Mouse (Mus musculus) gastrocnemius, postnatal 14 days (tissue): ENCODE data around the gene Gm37240. TPM values are rescaled to one million over a fixed set of nuclear protein-coding genes. Genes with fewer than 3 reads are reported as not detected.
A peak's percentile ranks its signal among the peaks of the same experiment; 100 is the strongest.

Experiments
- DNase-seq: peaks from one replicate; pipeline ENCODE4 v3.0.0; 2021; ENCODE audit warnings: mixed read lengths
- intact Hi-C: fragments of 180-260 bp; cut with DNase I; formaldehyde crosslinking; loops from one replicate; pipeline ENCODE4 v1.15.1; 2025; ENCODE audit warnings: low total_unique reads
- total RNA-seq, 2 experiments: library from RNA; stranded (reverse); gene quantifications; 2 replicates each; pipeline ENCODE4 v1.2.3; 2021

Gene Gm37240
- total RNA-seq, 2 experiments from 2014 or later, result 32.3 to 43.3 TPM

DNA sequence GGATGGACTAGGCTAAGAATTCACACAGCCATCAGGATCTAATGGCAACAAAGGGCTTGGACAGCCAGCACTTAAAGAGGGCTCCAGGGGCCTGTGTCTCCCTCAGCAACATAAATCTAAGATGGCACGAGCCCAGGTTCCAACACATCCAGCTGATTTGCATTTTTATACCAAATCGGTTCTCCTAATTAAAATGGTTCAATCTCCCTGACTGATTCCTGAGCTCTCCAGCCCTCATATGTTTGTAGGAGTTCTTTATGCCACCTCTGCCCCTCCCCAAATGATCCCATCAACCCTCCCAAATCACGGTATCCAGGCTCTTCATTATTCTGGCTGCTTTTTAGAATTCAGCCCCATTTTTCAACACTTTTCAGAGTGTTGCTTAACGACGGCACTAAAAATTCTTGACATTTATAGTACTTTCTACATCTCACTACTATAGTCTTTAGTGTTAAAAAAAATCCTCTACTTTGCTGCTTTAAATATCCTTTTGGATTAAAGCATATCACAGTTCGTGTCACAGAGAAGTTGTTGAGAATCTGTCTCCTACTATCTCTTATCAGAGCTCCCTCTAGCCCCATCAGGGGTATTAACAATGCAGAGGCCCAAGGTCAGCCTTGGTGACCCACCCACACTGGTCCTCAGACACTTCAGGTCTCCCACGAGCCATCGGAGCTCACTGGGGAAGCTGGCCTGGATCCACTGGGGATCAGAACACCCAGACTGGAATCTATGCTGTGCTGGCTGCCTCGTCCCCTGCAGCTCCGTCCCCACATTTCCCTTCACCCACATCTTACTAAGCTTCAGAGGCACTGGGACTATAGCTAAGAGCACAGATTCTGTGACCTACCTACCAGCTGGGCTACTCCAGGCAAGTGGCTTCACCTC, 225.1 kb downstream of the Gm37240 start:
- intact Hi-C loops, result no loop called here
- DNase-seq, result no peak

DNA sequence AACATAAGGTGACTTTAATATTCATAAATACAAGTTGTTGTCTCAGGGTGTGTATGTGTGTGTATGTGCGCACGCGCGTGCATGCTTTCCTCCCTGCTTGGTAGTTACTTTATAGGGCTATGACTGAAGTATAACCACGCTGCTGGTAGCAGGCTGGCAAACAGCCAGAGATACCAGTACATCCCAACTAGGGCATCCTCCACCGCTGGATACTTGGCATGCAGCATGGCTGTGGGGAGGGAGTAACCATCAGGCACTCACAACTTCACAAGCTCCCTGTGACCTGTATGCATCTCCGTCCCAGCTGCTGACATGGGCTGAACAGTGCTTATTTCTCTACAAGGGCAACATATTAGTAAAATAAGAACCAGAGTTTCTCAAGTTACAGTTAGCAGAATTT, 227.6 kb downstream of the Gm37240 start:
- intact Hi-C loops, result no loop called here
- DNase-seq, result no peak

DNA sequence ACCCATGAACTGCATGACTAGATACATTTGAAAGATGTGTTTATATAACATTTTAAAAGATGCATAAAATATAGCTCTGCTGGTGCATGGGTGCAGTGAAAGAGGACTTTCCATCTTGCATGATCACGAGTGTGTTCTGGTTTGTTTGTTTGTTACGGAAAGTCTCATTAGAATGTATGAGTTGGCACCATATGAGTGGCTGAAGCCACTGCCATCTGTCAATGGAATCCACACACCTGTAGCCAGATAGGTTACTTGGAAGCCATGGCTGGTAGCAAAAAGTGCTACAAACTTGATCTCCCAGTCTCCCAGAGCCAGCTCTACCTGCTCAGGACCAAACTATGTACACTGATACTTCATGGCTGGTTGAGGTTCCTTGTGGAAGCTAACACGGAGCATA, 231.8 kb downstream of the Gm37240 start:
- DNase-seq, result no peak
- intact Hi-C loops, result no loop called here

DNA sequence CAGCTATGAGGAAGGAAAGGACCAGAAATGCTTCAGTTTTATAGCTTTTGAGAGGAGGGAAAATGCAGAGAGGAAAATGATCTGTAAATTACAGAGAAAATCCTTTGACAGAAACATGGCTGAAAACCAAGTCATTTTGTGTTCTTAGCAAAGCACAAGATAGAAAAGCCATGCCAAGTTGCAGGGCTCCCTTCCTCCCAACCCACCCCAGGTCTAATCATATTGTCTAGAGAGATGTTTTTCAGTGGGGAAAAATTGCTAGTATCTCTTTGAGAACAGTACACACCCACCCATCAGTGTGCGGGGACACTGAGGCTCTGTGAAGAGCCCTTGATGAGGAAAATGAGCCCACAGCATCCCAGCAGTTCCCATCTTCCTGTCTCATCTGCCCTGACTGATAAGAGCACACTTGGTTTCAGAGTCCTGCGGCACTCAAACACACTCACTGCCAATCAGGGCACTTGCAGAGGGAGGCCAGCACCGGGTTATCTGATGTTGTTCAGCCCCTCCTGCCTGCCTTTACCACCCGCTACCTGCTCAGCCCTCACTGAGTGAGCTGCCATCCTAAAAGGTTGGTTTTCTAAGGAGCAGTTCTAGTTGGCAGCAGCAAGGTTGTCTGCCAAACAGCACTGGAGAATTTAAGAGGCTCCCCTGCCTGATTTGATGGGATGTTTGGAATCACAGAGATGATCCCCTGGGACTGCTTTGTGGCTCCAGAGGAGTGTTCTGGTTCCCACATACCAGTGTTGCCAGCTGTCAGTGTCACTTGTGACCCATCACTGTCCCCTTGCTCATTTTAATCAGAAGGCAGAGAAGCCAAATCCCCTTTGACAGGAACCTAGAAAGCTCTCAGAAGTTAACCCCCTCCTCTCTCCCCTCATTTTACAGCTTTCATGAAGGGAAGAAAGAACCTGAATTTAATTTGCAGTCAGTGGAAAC, 234.3 kb downstream of the Gm37240 start:
- intact Hi-C loops, result no loop called here
- DNase-seq, result no peak

DNA sequence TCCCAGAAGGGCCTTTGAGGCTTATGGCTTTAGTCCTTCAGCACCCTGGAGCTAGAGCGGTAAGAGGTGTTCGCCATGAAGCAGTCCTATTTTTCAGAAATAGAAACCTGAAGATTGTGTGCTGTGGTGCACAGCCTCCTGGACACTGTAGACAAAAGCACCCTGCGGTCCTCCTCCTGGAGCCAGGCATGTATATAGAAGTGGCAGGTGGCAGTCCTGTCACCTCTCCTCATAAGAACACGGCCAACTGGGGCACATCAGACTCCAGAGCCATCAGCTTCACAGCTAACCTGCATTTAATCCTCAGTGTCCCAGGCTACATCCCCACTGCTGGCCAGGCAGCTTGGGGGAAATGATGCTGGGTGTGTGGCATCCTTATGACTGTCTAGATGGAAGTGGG, 238.1 kb downstream of the Gm37240 start:
- DNase-seq, result no peak
- intact Hi-C loops, result no loop called here

DNA sequence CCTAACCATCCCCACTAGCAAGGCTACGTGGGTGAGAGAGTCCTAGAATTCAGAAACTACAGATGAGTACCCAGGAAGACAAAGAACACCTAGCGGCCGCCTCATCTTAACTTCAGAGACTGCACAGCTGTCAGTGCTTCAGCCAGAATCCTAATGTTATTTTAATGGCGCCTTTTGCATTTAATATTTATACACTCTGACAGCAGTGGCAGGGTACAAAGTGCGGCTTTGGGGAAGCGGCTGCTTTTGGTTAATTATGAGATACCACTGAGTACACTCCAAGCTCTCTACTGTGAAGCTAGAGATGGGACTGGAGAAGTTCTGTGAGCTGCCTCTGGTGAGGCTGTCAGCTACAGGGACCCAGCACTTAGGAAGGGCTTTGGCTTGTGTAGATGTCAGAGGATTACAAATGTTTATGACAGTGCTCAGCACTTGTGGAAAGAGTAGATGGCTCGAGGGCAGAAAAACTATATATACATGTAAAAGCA, 241.8 kb downstream of the Gm37240 start:
- intact Hi-C loops, result no loop called here
- no peak for DNase-seq

DNA sequence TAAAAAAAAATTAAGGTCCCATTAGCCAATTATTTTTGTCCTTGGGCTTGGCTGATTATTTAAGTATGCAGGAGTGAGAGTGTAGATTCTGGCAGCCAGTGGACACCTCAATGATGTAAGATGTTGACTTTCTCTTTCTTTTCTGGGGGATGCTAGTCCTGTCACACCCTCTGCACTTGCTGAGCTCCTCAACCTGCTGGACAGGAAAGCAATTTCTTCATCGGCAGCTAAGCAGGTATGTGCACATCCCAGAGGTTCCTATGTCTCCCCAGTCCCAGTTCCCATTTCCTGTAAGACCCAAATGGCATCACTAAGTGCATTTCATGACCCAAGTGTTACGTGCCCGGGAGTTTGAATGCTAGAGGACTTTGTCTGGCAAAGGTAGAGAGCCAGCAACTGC, 242.5 kb downstream of the Gm37240 start:
- no peak for DNase-seq
- intact Hi-C loops, result no loop called here

DNA sequence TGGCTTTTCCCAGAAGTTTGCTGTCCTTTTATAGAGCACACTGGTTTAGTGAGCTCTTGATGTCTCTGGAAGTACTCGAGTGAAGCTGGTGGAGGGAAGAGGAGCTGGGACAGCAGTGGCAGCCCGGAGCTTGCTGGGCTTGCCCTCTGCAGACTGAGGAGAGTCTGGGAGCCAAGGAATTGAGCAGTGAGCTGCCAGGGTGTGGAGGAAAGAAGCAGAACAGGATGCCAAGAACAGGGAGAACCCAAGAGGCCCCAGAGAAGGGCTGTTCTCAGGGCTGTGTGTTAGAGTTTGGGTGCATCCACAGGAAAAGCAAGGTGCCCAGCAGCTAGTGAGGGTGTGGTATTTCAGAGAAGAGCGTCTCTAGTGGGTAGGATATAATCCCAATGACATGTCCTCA, 245.6 kb downstream of the Gm37240 start:
- no peak for DNase-seq
- intact Hi-C loops, result no loop called here

DNA sequence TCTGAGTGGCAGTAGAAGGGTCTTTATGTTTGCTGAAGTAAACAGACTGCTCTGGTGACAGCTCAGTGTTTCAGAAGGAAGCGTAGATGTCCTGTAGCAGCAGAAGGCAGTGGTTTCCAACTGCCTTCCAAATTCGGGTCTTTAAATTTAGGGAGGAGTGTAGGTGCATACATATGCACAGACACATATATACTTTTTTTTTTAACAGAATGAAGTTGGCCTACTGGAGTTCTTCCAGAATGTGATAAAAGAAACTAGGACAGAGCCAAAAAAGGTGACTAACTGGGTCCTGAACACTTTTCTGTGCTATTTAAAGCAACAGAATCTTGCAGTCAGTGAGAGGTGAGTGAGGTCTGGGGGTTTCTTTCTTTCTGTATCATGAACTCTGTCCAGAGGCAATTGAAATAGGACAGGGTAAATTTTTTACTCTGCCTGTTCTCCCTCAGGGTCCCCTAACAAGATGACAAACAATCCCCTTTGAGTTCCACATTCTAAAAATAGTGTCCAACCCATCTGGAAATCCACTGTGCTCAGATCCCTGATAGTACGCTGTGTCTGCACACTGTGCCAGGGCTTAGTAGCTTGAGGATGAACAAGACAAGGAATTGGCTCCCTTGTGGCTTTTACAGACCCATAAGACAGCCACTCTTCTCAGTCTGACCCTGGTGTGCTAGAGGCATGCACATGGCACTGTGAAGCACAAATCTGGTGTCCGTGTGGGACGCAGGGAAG, 250.4 kb downstream of the Gm37240 start:
- intact Hi-C loops, result no loop called here
- DNase-seq, result no peak

DNA sequence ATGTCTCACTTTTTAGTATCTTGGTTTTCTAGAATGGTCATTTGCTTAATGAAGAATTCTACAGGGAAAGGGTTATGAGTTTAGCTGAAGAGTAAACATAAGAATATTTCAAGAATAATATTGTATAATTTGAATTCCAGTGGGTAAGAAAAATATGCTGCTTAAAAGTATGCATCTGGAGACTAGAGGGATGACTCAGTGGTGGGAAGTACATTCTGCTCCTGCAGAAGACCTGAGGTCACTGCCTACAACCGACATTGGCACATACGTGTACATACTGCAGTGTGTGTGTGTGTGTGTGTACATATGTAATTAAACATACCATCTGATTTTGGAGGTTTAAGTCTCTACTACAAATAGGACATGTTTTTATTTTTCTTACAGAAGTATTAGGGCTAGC, 251.7 kb downstream of the Gm37240 start:
- DNase-seq, result no peak
- intact Hi-C loops, result no loop called here

DNA sequence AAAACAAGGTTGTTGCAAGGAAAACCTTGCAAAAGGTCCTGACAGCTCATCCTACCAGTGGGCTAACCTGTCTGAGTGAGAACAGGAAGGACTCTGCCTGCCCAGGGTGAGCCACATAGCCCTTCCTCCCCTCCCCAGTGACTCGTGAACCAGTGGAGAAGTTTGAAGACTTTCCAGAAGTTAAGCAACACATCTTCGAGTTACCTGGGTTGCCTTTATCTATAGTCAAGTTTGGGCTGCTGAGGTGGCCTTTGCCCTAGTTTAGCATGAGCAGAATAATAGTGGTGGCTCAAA, 252.2 kb downstream of the Gm37240 start:
- intact Hi-C loops, result no loop called here
- DNase-seq, result no peak

DNA sequence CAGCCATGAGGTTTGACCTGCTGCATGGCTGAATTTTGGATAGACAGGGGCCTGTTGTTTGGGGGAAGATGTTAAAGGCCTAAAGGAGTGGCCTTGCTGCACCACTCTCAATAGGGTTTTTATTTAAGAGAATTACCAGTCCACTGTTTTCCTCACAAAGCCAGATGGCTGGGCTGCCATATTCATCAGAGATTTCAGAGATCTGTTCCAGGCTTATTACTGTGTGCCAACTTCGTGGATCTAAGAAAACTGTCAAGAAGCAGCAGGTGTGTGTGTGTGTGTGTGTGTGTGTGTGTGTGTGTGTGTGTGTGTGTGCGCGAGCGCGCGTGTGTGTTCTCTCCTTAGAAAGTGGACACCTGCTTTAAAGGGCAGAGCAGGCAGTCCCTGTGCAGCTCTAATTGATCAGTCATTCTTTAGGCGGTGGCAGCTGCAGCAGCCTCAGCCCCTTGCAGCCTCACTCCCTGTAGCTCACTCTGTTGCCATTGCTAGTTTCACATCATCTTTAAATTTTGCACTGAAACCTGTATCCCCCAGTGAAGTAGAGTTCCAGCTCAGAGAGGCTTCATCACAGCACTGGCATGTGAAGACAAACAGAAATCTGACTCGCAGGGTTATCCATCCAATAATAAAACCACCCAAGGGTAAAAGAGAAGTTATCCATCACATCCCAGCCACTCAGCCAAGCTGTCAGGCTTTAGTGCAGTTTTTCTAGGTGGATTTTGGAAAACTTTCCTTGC, 252.8 kb downstream of the Gm37240 start:
- DNase-seq, result no peak
- intact Hi-C loops, result no loop called here

DNA sequence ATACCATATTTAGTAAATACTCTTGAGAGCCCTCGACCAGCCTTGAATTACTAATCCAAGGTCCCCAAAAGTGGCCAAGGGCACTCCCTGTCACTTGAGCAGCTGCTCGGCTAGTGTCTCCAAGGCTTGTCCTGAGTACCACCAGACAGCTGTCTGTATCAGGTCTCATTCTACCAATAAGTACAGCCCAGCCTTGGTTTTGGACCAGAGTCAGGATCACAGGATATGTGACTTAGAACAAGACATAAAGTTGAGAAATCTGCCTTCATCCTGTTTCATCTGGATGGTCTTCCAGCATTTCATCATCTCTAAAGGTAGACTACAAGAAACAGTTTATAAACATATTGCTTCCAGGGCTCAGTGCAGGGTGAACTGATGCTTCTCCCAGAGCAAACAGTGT, 253.6 kb downstream of the Gm37240 start:
- no peak for DNase-seq
- intact Hi-C loops, result no loop called here

DNA sequence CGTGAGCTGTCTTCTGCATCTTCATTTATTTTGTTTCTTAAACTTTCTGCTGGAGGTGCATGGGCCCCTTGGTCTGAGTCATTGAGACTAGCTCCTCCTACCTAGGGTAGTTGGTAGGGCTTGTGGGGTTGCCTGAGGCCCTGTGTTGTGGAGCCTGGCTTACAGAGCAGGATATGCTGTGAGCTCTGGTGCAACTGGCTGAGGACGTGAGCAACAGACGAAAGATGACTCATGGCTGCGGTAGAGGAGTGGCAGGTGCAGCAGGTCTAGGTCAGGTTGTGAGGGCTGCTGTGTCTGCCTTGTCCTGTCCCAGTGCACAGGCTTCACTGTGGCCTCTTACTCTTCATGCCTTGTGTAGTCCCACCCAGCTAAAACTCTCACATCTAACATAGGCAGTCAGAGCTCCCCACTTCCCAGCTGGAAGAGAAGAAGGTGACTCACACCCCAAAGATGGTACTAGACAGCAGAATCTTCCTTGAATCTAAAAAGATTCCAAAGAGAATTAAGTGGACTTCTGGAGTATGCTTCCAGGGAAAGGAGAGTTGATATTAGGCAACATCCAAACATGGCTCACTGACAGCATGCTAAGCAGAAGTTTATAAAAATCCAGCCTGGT, 257.3 kb downstream of the Gm37240 start:
- no peak for DNase-seq
- intact Hi-C loops, result no loop called here

DNA sequence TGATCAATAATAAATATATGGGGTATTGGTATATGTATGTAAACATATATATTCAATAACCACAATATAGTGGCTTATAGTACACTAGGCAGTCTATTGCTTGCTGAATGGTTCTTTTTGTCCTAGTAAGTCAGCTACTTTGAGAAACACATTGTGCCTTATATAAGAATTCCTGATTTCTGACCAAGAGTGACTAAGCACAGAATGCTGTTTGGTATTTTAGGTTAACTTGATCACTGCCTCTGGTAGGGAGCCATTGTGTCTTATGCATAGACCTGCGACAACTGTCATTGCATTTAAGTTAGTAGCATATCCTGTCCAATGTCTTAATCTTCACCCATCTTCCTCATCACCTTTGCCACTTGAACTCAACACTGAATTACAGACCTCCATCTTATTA, 267.6 kb downstream of the Gm37240 start:
- intact Hi-C loops, result no loop called here
- no peak for DNase-seq

DNA sequence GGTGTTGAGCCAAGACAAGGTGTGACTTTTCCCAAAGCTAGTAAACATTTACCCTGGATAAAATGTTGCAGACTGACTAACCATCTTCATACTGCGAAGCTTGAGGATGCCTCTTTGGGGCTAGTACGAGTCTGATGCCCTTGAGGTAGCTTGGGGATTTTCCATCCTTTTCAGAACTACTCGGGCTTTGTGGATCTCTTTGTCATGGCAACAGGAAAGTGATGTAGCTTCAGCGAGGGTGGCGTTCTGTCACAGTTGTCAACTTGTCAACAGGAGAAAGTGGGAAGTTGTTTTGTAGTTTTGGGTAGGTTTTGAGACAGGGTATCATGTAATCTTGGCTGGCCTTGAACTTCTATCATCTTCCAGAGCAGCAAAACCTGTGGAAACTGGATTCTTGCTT, 268.0 kb downstream of the Gm37240 start:
- intact Hi-C loops, result no loop called here
- DNase-seq, result no peak

DNA sequence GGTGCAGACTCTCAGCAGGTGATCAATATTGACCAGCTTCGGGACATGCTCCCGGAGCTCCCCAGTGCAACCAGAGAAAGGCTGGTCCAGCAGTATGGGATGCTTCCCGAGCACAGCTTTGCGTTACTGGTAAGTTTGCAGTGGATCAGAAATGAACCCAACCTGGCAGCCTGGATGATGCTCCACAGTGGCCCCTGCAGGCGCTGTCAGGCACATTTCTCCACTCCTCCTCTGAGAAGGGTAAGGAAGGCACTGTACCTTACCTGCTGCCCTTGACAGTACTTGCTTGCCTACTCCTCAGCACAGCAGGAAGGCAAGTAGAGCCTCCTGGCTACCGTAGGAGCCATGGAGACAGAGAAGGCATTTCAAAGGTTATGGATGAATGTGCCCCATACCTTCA, 268.4 kb downstream of the Gm37240 start:
- peak; percentile 4 for DNase-seq
- intact Hi-C loops, result no loop called here

DNA sequence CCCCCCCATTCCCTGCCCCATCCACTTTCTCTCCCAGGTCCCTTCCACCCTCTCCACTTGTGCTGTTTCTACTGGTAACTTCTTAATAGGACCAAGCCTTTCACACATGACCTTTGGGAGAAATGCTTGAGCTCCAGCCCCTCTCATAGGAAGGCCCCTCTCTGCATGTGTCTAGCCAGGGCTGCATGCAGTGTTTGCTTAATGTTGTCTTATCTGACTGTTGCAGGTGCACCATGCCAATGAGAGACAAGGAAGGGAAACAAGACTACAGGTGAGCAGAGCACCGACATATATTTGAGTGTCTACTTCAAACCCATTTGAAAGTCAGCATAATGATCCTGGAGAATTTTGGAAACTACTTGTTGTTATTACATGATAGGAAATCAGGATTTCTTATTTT, 270.9 kb downstream of the Gm37240 start:
- intact Hi-C loops, result no loop called here
- no peak for DNase-seq

DNA sequence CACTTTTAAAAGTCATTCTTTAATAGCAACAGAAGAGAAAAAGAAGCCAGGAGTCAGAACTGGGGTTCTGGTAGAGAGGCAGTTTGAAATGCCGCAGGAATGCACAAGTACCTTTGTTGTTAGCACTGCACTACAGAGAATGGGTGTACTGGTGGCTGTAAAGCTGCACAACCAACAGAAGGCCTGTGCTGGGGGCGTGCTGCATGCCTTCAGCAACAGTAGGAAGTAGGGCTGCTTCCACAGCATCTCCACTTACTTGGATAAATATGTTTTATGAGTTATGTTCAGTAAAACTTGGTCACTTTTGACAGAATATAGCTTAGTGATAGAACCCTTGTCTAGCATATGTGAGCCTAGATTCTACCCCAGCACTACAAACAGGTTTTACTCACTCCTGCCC, 279.6 kb downstream of the Gm37240 start:
- intact Hi-C loops, result no loop called here
- DNase-seq, result no peak
